Mouse (Mus musculus) spleen, adult 2 months (tissue): ENCODE results near the gene Gatad2a.

Source experiments
- CTCF ChIP-seq: fragments of 200-500 bp; IDR thresholded peaks from 2 replicates; pipeline ENCODE4 v1.5.1; 2011; ENCODE audit warnings: mild to moderate bottlenecking, inconsistent platforms; ENCODE audit not compliant: insufficient read depth, insufficient read length, insufficient replicate concordance; ENCODE audit errors: extremely low read depth
- POLR2A ChIP-seq: fragments of 200-500 bp; IDR thresholded peaks from 2 replicates; pipeline ENCODE4 v1.6.1; 2011; ENCODE audit warnings: low read depth, low read length, inconsistent platforms

- no peak for TF ChIP-seq POLR2A
- TF ChIP-seq CTCF = no peak
Measured at GRCm38 (mm10) chr8:69907106-69907505, 89.1 kb downstream of the Gatad2a start.
